Mouse (Mus musculus): ENCODE results near the gene Cd24a.

Cd24a gene

GRCm38 (mm10) chr10:43581260-43581659, 3.2 kb downstream of the Cd24a start:
- no peak for DNase-seq (ENCODE audit: low read depth, low spot score)

GRCm38 (mm10) chr10:43584538-43584937, 6.5 kb downstream of the Cd24a start:
- DNase-seq (ENCODE audit: low read depth, low spot score), result no peak

GRCm38 (mm10) chr10:43588470-43589177, 10.5 kb downstream of the Cd24a start:
- DNase-seq (ENCODE audit: low read depth, low spot score), result no peak

- no peak for DNase-seq (ENCODE audit: low read depth, low spot score)
Observed at GRCm38 (mm10) chr10:43591477-43591876, 13.4 kb downstream of the Cd24a start.

- DNase-seq (ENCODE audit: low read depth, low spot score), result no peak
Observed at GRCm38 (mm10) chr10:43593182-43593581, 15.1 kb downstream of the Cd24a start.

- DNase-seq (ENCODE audit: low read depth, low spot score), result no peak
Observed at GRCm38 (mm10) chr10:43594187-43594586, 16.1 kb downstream of the Cd24a start.

GRCm38 (mm10) chr10:43594894-43595293, 16.8 kb downstream of the Cd24a start:
- no peak for DNase-seq (ENCODE audit: low read depth, low spot score)

GRCm38 (mm10) chr10:43598067-43598726, 20.1 kb downstream of the Cd24a start:
- DNase-seq (ENCODE audit: low read depth, low spot score), result no peak

GRCm38 (mm10) chr10:43601039-43601438, 23.0 kb downstream of the Cd24a start:
- DNase-seq (ENCODE audit: low read depth, low spot score), result no peak

- DNase-seq (ENCODE audit: low read depth, low spot score), result no peak
Observed at GRCm38 (mm10) chr10:43601511-43602396, 23.7 kb downstream of the Cd24a start.

- DNase-seq (ENCODE audit: low read depth, low spot score), result no peak
Observed at GRCm38 (mm10) chr10:43603975-43604686, 26.0 kb downstream of the Cd24a start.

- no peak for DNase-seq (ENCODE audit: low read depth, low spot score)
Observed at GRCm38 (mm10) chr10:43604687-43605250, 26.7 kb downstream of the Cd24a start.

- no peak for DNase-seq (ENCODE audit: low read depth, low spot score)
Observed at GRCm38 (mm10) chr10:43605901-43606300, 27.8 kb downstream of the Cd24a start.

GRCm38 (mm10) chr10:43609507-43609906, 31.4 kb downstream of the Cd24a start:
- DNase-seq (ENCODE audit: low read depth, low spot score), result no peak

- no peak for DNase-seq (ENCODE audit: low read depth, low spot score)
Observed at GRCm38 (mm10) chr10:43609958-43610357, 31.9 kb downstream of the Cd24a start.

- no peak for DNase-seq (ENCODE audit: low read depth, low spot score)
Observed at GRCm38 (mm10) chr10:43611081-43611480, 33.0 kb downstream of the Cd24a start.

GRCm38 (mm10) chr10:43619059-43619531, 41.0 kb downstream of the Cd24a start:
- no peak for DNase-seq (ENCODE audit: low read depth, low spot score)

- no peak for DNase-seq (ENCODE audit: low read depth, low spot score)
Observed at GRCm38 (mm10) chr10:43619939-43620338, 41.9 kb downstream of the Cd24a start.

- DNase-seq (ENCODE audit: low read depth, low spot score), result no peak
Observed at GRCm38 (mm10) chr10:43623510-43623909, 45.4 kb downstream of the Cd24a start.

- no peak for DNase-seq (ENCODE audit: low read depth, low spot score)
Observed at GRCm38 (mm10) chr10:43624362-43624761, 46.3 kb downstream of the Cd24a start.

- no peak for DNase-seq (ENCODE audit: low read depth, low spot score)
Observed at GRCm38 (mm10) chr10:43624791-43625398, 46.8 kb downstream of the Cd24a start.
